Mouse (Mus musculus): Measurements from ENCODE around the gene Olfr288. TPM values are rescaled to one million over a fixed set of nuclear protein-coding genes. Genes with fewer than 3 reads are reported as not detected.

Olfr288 gene
- total RNA-seq, 2 experiments from 2014 or later, result not detected

DNA sequence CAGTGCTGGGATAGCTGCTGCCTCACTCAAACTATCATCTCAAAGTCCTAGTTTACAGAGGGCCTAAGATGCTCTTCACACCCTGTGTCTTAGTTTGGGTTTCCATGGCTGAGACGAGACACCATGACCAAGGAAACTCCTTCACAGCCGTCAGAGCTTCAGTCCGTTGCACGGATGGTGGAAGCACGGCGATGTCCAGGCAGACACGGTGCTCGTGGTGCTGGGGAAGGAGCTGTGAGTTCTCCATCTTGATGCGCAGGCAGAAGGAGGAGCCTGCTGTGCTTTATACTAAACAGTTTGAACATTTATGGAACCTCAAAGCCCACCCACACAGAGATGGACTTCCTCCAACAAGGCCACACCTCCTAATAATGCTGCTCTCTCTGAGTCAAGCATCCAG lies 58.5 kb downstream of the Olfr288 start:
- no peak for ATAC-seq (replicated peaks; ENCODE audit: poor library complexity, severe bottlenecking)

Other genes with a start within 250 kb of the Olfr288 start
- 48.8 and 61.7 TPM in 2 replicates for gene Tmem106c, start 231.3 kb downstream of the Olfr288 start, total RNA-seq (2014; fragmentation: Nextera tagmentation)
- 29.0 and 32.7 TPM in 2 replicates for gene Tmem106c, start 231.3 kb downstream of the Olfr288 start, total RNA-seq (2017)
- gene Col2a1, start 190.8 kb downstream of the Olfr288 start, total RNA-seq (2014; fragmentation: Nextera tagmentation), result not detected in 2 replicates
- not detected in 2 replicates for gene Col2a1, start 190.8 kb downstream of the Olfr288 start, total RNA-seq (2017)
- 9.5 and 11.5 TPM in 2 replicates for gene Pfkm, start 103.0 kb downstream of the Olfr288 start, total RNA-seq (2014; fragmentation: Nextera tagmentation)
- gene Pfkm, start 103.0 kb downstream of the Olfr288 start, total RNA-seq (2017), result 10.8 and 15.8 TPM in 2 replicates
- gene Senp1, start 101.8 kb downstream of the Olfr288 start, total RNA-seq (2014; fragmentation: Nextera tagmentation), result 82.1 and 83.1 TPM in 2 replicates
- gene Senp1, start 101.8 kb downstream of the Olfr288 start, total RNA-seq (2017), result 60.5 and 66.6 TPM in 2 replicates
- 27.8 and 31.3 TPM in 2 replicates for gene Asb8, start 29.9 kb downstream of the Olfr288 start, total RNA-seq (2014; fragmentation: Nextera tagmentation)
- 21.0 and 22.8 TPM in 2 replicates for gene Asb8, start 29.9 kb downstream of the Olfr288 start, total RNA-seq (2017)
- gene Ccdc184, start 28.4 kb downstream of the Olfr288 start, total RNA-seq (2014; fragmentation: Nextera tagmentation), result not detected in 2 replicates
- gene Ccdc184, start 28.4 kb downstream of the Olfr288 start, total RNA-seq (2017), result not detected in 2 replicates
- not detected in 2 replicates for gene Gm44579, start 25.4 kb upstream of the Olfr288 start, total RNA-seq (2014; fragmentation: Nextera tagmentation)
- gene Gm44579, start 25.4 kb upstream of the Olfr288 start, total RNA-seq (2017), result not detected in 2 replicates
- gene Olfr287, start 25.5 kb upstream of the Olfr288 start, total RNA-seq (2014; fragmentation: Nextera tagmentation), result not detected in 2 replicates
- gene Olfr287, start 25.5 kb upstream of the Olfr288 start, total RNA-seq (2017), result not detected in 2 replicates
- gene Olfr286, start 38.9 kb upstream of the Olfr288 start, total RNA-seq (2014; fragmentation: Nextera tagmentation), result 0.36 TPM in 1 of 2 replicates, not detected in the other
- 0.86 TPM in 1 of 2 replicates, not detected in the other for gene Olfr286, start 38.9 kb upstream of the Olfr288 start, total RNA-seq (2017)
- not detected in 2 replicates for gene H1fnt, start 61.8 kb upstream of the Olfr288 start, total RNA-seq (2014; fragmentation: Nextera tagmentation)
- not detected in 2 replicates for gene H1fnt, start 61.8 kb upstream of the Olfr288 start, total RNA-seq (2017)
- not detected in 2 replicates for gene Zfp641, start 100.6 kb upstream of the Olfr288 start, total RNA-seq (2014; fragmentation: Nextera tagmentation)
- not detected in 2 replicates for gene Zfp641, start 100.6 kb upstream of the Olfr288 start, total RNA-seq (2017)
- gene Olfr285, start 121.8 kb upstream of the Olfr288 start, total RNA-seq (2014; fragmentation: Nextera tagmentation), result not detected in 2 replicates
- not detected in 2 replicates for gene Olfr285, start 121.8 kb upstream of the Olfr288 start, total RNA-seq (2017)
- not detected in 2 replicates for gene Olfr284, start 145.4 kb upstream of the Olfr288 start, total RNA-seq (2014; fragmentation: Nextera tagmentation)
- gene Olfr284, start 145.4 kb upstream of the Olfr288 start, total RNA-seq (2017), result not detected in 2 replicates
- gene Olfr283, start 185.4 kb upstream of the Olfr288 start, total RNA-seq (2014; fragmentation: Nextera tagmentation), result not detected in 2 replicates
- gene Olfr283, start 185.4 kb upstream of the Olfr288 start, total RNA-seq (2017), result not detected in 2 replicates
- gene Olfr282, start 235.7 kb upstream of the Olfr288 start, total RNA-seq (2014; fragmentation: Nextera tagmentation), result not detected in 2 replicates
- not detected in 2 replicates for gene Olfr282, start 235.7 kb upstream of the Olfr288 start, total RNA-seq (2017)